Mouse (Mus musculus): ENCODE results near the gene Zfp781.
"Not testable (repeated sequence)": the region's sequence is repeated elsewhere in the genome, so short reads cannot be mapped to it uniquely, and the experiment has no call there.

Zfp781 gene

GRCm38 (mm10) chr10:81929842-81930743 is at the start of gene Zfp781:
Zfp781 (minus strand) TSS chr10:81930480.
- CTCF ChIA-PET, POLR2A ChIA-PET: not testable (repeated sequence)

GRCm38 (mm10) chr10:81978365-81979003 is 48.2 kb upstream of the Zfp781 start:
- CTCF ChIA-PET, POLR2A ChIA-PET: not testable (repeated sequence)

GRCm38 (mm10) chr10:81930744-81931118 is 451 bp upstream of the Zfp781 start:
- CTCF ChIA-PET, POLR2A ChIA-PET: not testable (repeated sequence)

GRCm38 (mm10) chr10:81863409-81864407 is 66.6 kb downstream of the Zfp781 start, which contains the start of gene Gm32687:
Gm32687 (plus strand) TSS chr10:81863934.
- CTCF ChIA-PET, POLR2A ChIA-PET: not testable (repeated sequence)
